Mouse (Mus musculus) liver, embryonic 18 days (tissue): ENCODE data around the gene Slfn14. TPM values are rescaled to one million over a fixed set of nuclear protein-coding genes. Genes with fewer than 3 reads are reported as not detected.

ENCODE experiments used
- polyA plus RNA-seq: library from polyadenylated mRNA; depleted of rRNA; stranded (reverse); fragments of >200 nt; gene quantifications from 2 replicates; pipeline ENCODE4 v1.2.3, GENCODE M21; 2012; rRNA removed

Slfn14 gene
- 10.2 and 11.4 TPM in 2 replicates for polyA plus RNA-seq

DNA sequence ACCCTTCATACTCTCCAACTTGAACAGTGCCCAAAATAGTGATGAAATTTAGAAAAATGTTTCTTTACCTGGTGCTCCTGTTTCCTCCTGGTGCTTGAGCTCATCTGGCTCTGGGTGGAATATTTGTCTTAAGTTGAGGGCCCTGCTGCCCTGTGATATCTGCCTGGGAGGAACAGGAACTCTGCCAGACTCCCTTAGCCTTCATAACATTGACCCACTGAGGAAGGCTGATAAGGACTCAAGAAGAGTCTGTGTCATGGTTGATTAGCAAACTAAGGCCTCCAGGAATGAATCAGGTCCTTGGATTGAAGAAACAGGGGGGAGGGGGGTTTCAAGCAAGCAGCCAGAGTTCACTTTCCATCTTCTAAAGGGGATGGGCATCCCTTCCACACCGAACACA, at the start of gene Slfn14:
Slfn14 (minus strand) TSS at position 161 of the 400 bp plus-strand sequence.

DNA sequence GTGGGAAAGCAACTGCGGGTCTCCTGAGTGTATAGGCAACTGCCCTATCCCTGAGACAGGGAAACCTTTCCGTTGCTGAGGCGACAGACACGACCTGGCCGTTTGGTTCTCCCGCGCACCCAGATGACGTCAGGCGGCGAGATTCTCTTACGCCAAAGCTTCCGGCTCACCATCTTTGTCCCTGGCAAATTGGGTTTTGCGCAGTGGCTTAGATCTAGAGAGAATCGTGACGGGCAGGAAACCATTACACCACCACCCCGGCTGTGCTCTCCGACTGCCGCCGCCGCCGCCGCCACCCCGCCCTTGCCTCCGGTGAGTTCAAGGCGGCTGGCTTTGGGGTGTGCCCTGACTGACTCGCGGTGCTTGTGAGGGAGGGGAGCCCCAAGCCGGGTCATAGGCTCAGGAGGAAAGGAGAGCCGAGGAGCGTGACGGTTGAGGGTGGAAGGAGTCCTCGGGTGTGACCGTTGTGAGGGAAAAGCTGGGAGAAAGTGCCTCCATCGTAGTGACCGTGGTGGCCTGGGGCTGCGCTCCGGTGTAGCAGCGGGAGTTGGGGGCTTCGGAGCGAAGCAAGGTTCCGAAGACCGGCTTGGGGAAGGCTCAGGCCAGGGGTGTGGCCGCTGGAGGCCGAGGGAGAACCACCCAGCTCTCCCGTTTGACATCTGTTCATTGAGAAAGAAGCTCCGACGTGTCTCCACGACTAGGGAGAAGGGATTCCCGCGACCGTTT, 16.2 kb upstream of the Slfn14 start, which contains the start of gene Pex12:
Pex12 (minus strand) TSS at position 61 of the 726 bp plus-strand sequence.

DNA sequence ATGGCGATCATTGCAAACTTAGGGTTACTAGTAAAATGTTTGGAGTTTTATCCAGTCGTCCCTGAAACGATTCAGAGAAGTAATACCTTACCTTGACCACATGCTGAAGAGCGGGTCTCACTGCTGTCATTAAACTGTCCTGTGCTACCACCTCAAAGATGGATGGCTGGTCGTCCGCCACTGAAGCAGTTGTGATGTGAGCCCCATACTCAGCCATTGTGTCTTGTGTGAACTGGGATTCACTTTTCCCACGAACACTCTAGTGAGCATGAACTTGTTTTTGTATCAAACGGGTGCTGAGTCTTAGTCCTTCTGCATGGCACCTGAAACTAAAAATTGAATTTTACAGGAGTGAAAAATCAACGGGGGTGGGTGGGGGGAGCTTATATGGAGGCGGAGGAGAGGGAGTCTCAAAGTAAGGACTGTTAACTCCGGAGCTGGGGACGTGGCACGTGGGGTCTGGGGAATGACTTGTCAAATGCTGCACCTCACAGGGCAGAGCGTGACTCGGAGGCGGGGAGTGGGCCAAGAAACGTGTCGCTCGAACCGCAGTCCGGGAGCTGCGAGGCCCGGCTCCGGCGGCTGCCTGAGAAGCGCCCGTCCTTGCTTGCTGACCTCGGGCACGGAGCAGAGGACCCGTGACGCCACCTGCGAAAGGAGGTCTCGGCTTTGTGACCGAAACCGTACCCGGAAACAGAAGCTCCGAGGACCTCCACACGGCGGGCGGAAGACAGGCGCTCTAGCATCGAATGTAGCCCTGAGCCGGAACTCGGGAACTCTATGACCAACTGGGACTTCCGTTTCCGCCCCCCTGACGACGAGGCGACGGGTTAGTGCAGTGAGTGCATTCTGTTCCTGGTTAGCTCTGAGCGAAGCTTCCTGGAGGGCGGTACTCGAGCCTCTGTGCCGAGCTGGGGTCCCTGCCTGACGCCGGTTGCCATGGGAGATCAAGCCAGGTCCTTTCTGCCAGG, 12.0 kb upstream of the Slfn14 start, which contains the start of gene Ap2b1:
Ap2b1 (plus strand) TSS at position 800 of the 971 bp plus-strand sequence.

Other genes starting within 250 kb of the Slfn14 start
- gene Slfn2, start 221.6 kb downstream of the Slfn14 start, polyA plus RNA-seq: 18.0 and 19.1 TPM in 2 replicates
- gene Slfn1, start 169.9 kb downstream of the Slfn14 start, polyA plus RNA-seq: 6.7 and 7.1 TPM in 2 replicates
- gene Slfn4, start 111.5 kb downstream of the Slfn14 start, polyA plus RNA-seq: 22.5 and 26.4 TPM in 2 replicates
- 1.6 and 1.8 TPM in 2 replicates for gene Slfn3, start 95.4 kb downstream of the Slfn14 start, polyA plus RNA-seq
- 10.6 and 11.5 TPM in 2 replicates for gene Ap2b1, start 12.3 kb upstream of the Slfn14 start, polyA plus RNA-seq
- gene Pex12, start 15.9 kb upstream of the Slfn14 start, polyA plus RNA-seq: 4.5 and 4.9 TPM in 2 replicates
- gene Rasl10b, start 122.4 kb upstream of the Slfn14 start, polyA plus RNA-seq: 0.05 and 0.07 TPM in 2 replicates
- gene Gas2l2, start 142.7 kb upstream of the Slfn14 start, polyA plus RNA-seq: 0.01 TPM in 1 of 2 replicates, not detected in the other
- gene 1700020L24Rik, start 151.0 kb upstream of the Slfn14 start, polyA plus RNA-seq: 5.3 and 7.1 TPM in 2 replicates
- 0.37 and 0.45 TPM in 2 replicates for gene Mmp28, start 176.3 kb upstream of the Slfn14 start, polyA plus RNA-seq
- 24.8 and 30.1 TPM in 2 replicates for gene Taf15, start 186.4 kb upstream of the Slfn14 start, polyA plus RNA-seq
- gene Heatr9, start 235.4 kb upstream of the Slfn14 start, polyA plus RNA-seq: 0.01 TPM in 1 of 2 replicates, not detected in the other
- 3.7 and 6.4 TPM in 2 replicates for gene Ccl5, start 243.8 kb upstream of the Slfn14 start, polyA plus RNA-seq